Mouse (Mus musculus) myocyte (in vitro differentiated cells): ENCODE measurements around the gene Ptprh.

Experiments
- E2F4 ChIP-seq: IDR thresholded peaks from one replicate; pipeline ENCODE4 v1.6.1; 2011; ENCODE audit warnings: mild to moderate bottlenecking, control low read depth, moderate library complexity; ENCODE audit not compliant: insufficient read depth
- MYOG ChIP-seq, 3 experiments: IDR thresholded peaks; one replicate each; pipeline ENCODE4 v1.6.1; 2011; ENCODE audit warnings: control low read depth in 2 of 3, low read depth in 2 of 3, mild to moderate bottlenecking in 2 of 3; ENCODE audit not compliant: insufficient read length in 2 of 3, control insufficient read depth in 1 of 3, insufficient read depth in 1 of 3
- POLR2A ChIP-seq: IDR thresholded peaks from one replicate; pipeline ENCODE4 v1.6.1; 2011; ENCODE audit warnings: low read depth, mild to moderate bottlenecking, control low read depth, moderate library complexity; ENCODE audit not compliant: insufficient read length
- POLR2AphosphoS2 ChIP-seq: IDR thresholded peaks from one replicate; pipeline ENCODE4 v1.6.1; 2011; ENCODE audit warnings: low read depth, control low read depth; ENCODE audit not compliant: insufficient read length
- REST ChIP-seq: IDR thresholded peaks from one replicate; pipeline ENCODE4 v1.6.1; 2011; ENCODE audit warnings: mild to moderate bottlenecking, control low read depth, moderate library complexity; ENCODE audit not compliant: insufficient read depth, insufficient read length
- TCF12 ChIP-seq: IDR thresholded peaks from one replicate; pipeline ENCODE4 v1.6.1; 2011; ENCODE audit warnings: mild to moderate bottlenecking, control low read depth; ENCODE audit not compliant: poor library complexity, insufficient read depth, severe bottlenecking
- TCF3 ChIP-seq: IDR thresholded peaks from one replicate; pipeline ENCODE4 v1.6.1; 2011; ENCODE audit warnings: low read depth, control low read depth; ENCODE audit not compliant: insufficient read length
- USF1 ChIP-seq: IDR thresholded peaks from one replicate; pipeline ENCODE4 v1.6.1; 2011; ENCODE audit warnings: low read depth, mild to moderate bottlenecking, control low read depth, moderate library complexity

GRCm38 (mm10) chr7:4612956-4613355, 9.1 kb upstream of the Ptprh start:
- no peak for TF ChIP-seq POLR2A
- TF ChIP-seq REST = no peak
- TF ChIP-seq POLR2AphosphoS2 = no peak
- no peak for TF ChIP-seq USF1
- no peak for TF ChIP-seq TCF12
- TF ChIP-seq TCF3 = no peak
- no peak for TF ChIP-seq MYOG (IDR thresholded peaks at IDR 0.05; ENCODE audit: control insufficient read depth in 1 of 3, insufficient read depth in 1 of 3, insufficient read length in 2 of 3, low read depth in 2 of 3)
- TF ChIP-seq E2F4 = no peak
